Mouse (Mus musculus) cerebellum, adult 11-12 months (tissue): ENCODE data around the gene Tmx4.

ENCODE experiments used
- DNase-seq: peaks from one replicate; pipeline ENCODE4 v3.0.0; 2022

The Tmx4 gene

GRCm38 (mm10) chr2:134552358-134552757 is 91.6 kb downstream of the Tmx4 start:
- DNase-seq, result no peak

- DNase-seq, result peak; percentile 4
Measured at GRCm38 (mm10) chr2:134549770-134550169, 94.2 kb downstream of the Tmx4 start.

DNA sequence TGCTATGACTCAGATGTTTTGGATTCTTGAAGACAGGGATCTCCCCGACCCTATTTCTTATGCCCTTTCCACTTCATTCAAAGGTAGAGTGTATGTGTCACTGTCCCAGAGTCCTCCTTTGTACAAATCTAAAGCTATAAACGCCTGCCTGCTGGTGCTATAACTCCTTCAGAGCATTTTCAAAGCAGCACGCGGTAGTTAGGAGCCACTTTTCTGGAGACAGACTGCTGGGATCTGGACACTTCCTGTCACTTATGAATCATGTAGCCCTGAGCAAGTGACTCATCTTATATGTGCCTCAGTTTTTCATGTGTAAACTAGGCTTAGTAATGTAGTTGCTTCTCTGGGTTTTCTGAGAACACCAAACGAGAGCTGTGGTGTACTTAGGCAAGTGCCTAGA is 98.8 kb downstream of the Tmx4 start:
- DNase-seq, result no peak

GRCm38 (mm10) chr2:134544321-134545065 is 99.5 kb downstream of the Tmx4 start:
- DNase-seq, result no peak
